Mouse (Mus musculus) B cell, adult 67 days (primary cell): ENCODE results near the gene Lpxn. TPM values are rescaled to one million over a fixed set of nuclear protein-coding genes. Genes with fewer than 3 reads are reported as not detected.

ENCODE experiments used
- total RNA-seq, 2 experiments: library from RNA; stranded (reverse); gene quantifications; 4 replicates each; pipeline ENCODE4 v1.2.4; 2023

Gene Lpxn
- 10 to 100 TPM; 80.8 to 86.4 TPM for total RNA-seq

GRCm38 (mm10) chr19:12795511-12796327 lies at the start of gene Lpxn, which contains the start of gene Zfp91:
Gene Lpxn (plus strand): TSS chr19:12796193.
Gene Zfp91 (minus strand): TSS chr19:12796126.

GRCm38 (mm10) chr19:12765308-12765707 lies 30.7 kb upstream of the Lpxn start, which contains the start of gene Cntf:
Gene Cntf (minus strand): TSS chr19:12765632.

DNA sequence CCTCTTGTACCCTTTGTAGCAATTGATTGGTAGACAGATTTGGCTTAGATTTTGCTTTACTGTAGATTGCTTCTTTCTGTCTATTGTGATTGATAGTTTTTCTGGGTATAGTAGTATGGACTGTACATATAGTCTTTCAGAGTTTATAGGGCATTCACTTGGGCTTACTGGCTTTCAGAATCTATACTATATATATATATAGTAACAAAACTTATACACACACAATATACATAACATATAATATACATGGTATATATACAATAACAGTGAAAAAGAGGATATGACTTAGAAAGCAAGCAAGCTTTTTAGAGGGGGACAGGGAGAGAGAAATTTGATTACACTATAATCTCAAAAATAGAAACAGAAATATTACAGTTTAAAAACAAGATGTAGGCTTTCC lies 50.4 kb downstream of the Lpxn start, which contains the start of gene Gm5244:
Gm5244 (plus strand) TSS at position 301 of the 400 bp plus-strand sequence.

GRCm38 (mm10) chr19:12856983-12857382 lies 61.0 kb downstream of the Lpxn start, which contains the start of gene Olfr1444:
Gene Olfr1444 (plus strand): TSS chr19:12857283.

Other genes starting within 250 kb of the Lpxn start
- gene Gm4952, start 196.2 kb upstream of the Lpxn start, total RNA-seq = not detected
- gene Glyat, start 162.9 kb upstream of the Lpxn start, total RNA-seq = not detected
- not detected for gene Olfr1442, start 125.8 kb upstream of the Lpxn start, total RNA-seq
- gene Olfr1443, start 118.1 kb upstream of the Lpxn start, total RNA-seq = not detected
- gene Keg1, start 100.4 kb upstream of the Lpxn start, total RNA-seq = not detected
- 1 to 10 TPM; 3.6 to 5.0 TPM for gene Cntf, start 30.6 kb upstream of the Lpxn start, total RNA-seq
- 10 to 100 TPM; 93.7 to 98.7 TPM for gene Zfp91, start 67 bp upstream of the Lpxn start, total RNA-seq
- gene Gm5244, start 50.5 kb downstream of the Lpxn start, total RNA-seq = 1 to 10 TPM; 5.7 to 6.8 TPM
- under 1 TPM; 0.58 to 0.68 TPM for gene Olfr1444, start 61.1 kb downstream of the Lpxn start, total RNA-seq
- not detected for gene Olfr1445, start 87.7 kb downstream of the Lpxn start, total RNA-seq
- gene Olfr1446, start 97.3 kb downstream of the Lpxn start, total RNA-seq = not detected
- not detected for gene Olfr1447, start 107.5 kb downstream of the Lpxn start, total RNA-seq
- gene Olfr1448, start 128.2 kb downstream of the Lpxn start, total RNA-seq = not detected
- gene Olfr1449, start 134.6 kb downstream of the Lpxn start, total RNA-seq = not detected
- gene Olfr1450, start 154.1 kb downstream of the Lpxn start, total RNA-seq = not detected
- not detected for gene Olfr1451, start 198.8 kb downstream of the Lpxn start, total RNA-seq
- not detected for gene Olfr1453, start 232.1 kb downstream of the Lpxn start, total RNA-seq